Mouse (Mus musculus) small intestine, adult 2 months (tissue): ENCODE results near the gene Sumf1.

Source experiments
- CTCF ChIP-seq: fragments of 200-500 bp; IDR thresholded peaks from 2 replicates; pipeline ENCODE4 v1.5.1; 2012; ENCODE audit warnings: low read depth, mild to moderate bottlenecking, control low read depth, inconsistent platforms, low read length, moderate library complexity, mixed read lengths; ENCODE audit not compliant: insufficient replicate concordance, insufficient read length; ENCODE audit errors: extremely low read depth
- POLR2A ChIP-seq: fragments of 200-500 bp; IDR thresholded peaks from 2 replicates; pipeline ENCODE4 v1.6.1; 2012; ENCODE audit warnings: low read depth, mild to moderate bottlenecking, control low read depth, inconsistent platforms, low read length, moderate library complexity

- TF ChIP-seq POLR2A (no peak), CTCF (no peak)
Measured at GRCm38 (mm10) chr6:108137031-108137430, 48.4 kb downstream of the Sumf1 start.
